Mouse (Mus musculus) E14TG2a.4 (cell line): Measurements from ENCODE around the gene Ric8a.

Experiments used
- CTCF ChIP-seq: conservative IDR thresholded peaks from 2 replicates; pipeline ENCODE4 v1.5.1; 2014; ENCODE audit warnings: low read length
- NANOG ChIP-seq: IDR thresholded peaks from 2 replicates; pipeline ENCODE4 v1.6.1; 2014; ENCODE audit warnings: borderline replicate concordance, low read length, mixed read lengths
- POU5F1 ChIP-seq: IDR thresholded peaks from 2 replicates; pipeline ENCODE4 v1.6.1; 2014; ENCODE audit warnings: low read length, borderline replicate concordance

DNA sequence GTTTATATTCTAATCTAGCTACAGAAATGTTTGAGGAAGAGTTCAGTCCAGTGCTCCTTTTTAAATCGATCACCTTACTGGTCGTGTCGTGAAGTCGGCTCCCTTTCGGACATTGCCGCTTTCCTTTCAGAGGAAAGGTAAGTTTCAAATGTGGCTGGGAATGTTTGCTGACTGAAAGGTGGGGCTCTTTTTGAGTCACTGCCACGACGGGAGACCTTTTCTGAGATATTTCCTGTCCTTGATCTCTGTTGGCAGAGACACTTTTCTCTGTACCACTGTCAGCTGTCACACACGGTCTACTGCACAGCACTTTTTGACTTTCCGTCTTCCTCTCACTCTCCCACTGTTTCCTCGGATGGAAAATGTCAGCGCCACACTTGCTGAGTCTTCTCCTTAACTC lies 43.9 kb upstream of the Ric8a start:
- TF ChIP-seq CTCF = no peak
- TF ChIP-seq POU5F1 = no peak
- TF ChIP-seq NANOG = no peak
